Mouse (Mus musculus): ENCODE measurements around the gene Atg4b. TPM values are rescaled to one million over a fixed set of nuclear protein-coding genes. Genes with fewer than 3 reads are reported as not detected.

Atg4b gene
- polyA plus RNA-seq (2012) = 4.0 and 4.6 TPM in 2 replicates

GRCm38 (mm10) chr1:93751290-93751689 is at the start of gene Atg4b:
Gene Atg4b (plus strand): TSS chr1:93751500.
- Histone ChIP-seq H3K9me3 (ENCODE audit: control insufficient read depth, low read length) (no peaks in the 10 kb centered on the region), H3K4me1 (ENCODE audit: control insufficient read depth) (peaks cover 38% of the 10 kb centered on the region), H3K4me3 (replicated peaks) (no peak within 1 kb of the TSS), H3K36me3 (ENCODE audit: control insufficient read depth) (peaks cover 28% of the 10 kb centered on the region), H3K27me3 (ENCODE audit: control insufficient read depth) (peaks cover 7% of the 10 kb centered on the region)
- no peak for TF ChIP-seq GATA1 (IDR thresholded peaks at IDR 0.05; ENCODE audit: low read length)
- TF ChIP-seq TAL1 (IDR thresholded peaks at IDR 0.05; ENCODE audit: low read length) = no peak

GRCm38 (mm10) chr1:93702106-93702505 is 49.2 kb upstream of the Atg4b start:
- Histone ChIP-seq H3K9me3 (ENCODE audit: control insufficient read depth, low read length) (no peaks in the 10 kb centered on the region), H3K27me3 (ENCODE audit: control insufficient read depth) (no peaks in the 10 kb centered on the region), H3K4me1 (ENCODE audit: control insufficient read depth) (no peaks in the 10 kb centered on the region), H3K4me3 (replicated peaks) (no peak overlapping the region), H3K36me3 (ENCODE audit: control insufficient read depth) (peaks cover 15% of the 10 kb centered on the region)
- TF ChIP-seq TAL1 (IDR thresholded peaks at IDR 0.05; ENCODE audit: low read length) (no peak), GATA1 (IDR thresholded peaks at IDR 0.05; ENCODE audit: low read length) (no peak)

GRCm38 (mm10) chr1:93703472-93704048 is 47.7 kb upstream of the Atg4b start:
- Histone ChIP-seq H3K4me3 (replicated peaks) (no peak overlapping the region), H3K36me3 (ENCODE audit: control insufficient read depth) (peaks cover 15% of the 10 kb centered on the region), H3K9me3 (ENCODE audit: control insufficient read depth, low read length) (no peaks in the 10 kb centered on the region), H3K4me1 (ENCODE audit: control insufficient read depth) (no peaks in the 10 kb centered on the region), H3K27me3 (ENCODE audit: control insufficient read depth) (no peaks in the 10 kb centered on the region)
- TF ChIP-seq GATA1 (IDR thresholded peaks at IDR 0.05; ENCODE audit: low read length) = no peak
- no peak for TF ChIP-seq TAL1 (IDR thresholded peaks at IDR 0.05; ENCODE audit: low read length)

GRCm38 (mm10) chr1:93704341-93704740 is 47.0 kb upstream of the Atg4b start:
- H3K4me3 ChIP-seq (replicated peaks) = no peak overlapping the region
- no peaks in the 10 kb centered on the region for H3K27me3 ChIP-seq (ENCODE audit: control insufficient read depth)
- TF ChIP-seq GATA1 (IDR thresholded peaks at IDR 0.05; ENCODE audit: low read length) (no peak), TAL1 (IDR thresholded peaks at IDR 0.05; ENCODE audit: low read length) (no peak)
- H3K9me3 ChIP-seq (ENCODE audit: control insufficient read depth, low read length) = no peaks in the 10 kb centered on the region
- H3K36me3 ChIP-seq (ENCODE audit: control insufficient read depth) = peaks cover 15% of the 10 kb centered on the region
- H3K4me1 ChIP-seq (ENCODE audit: control insufficient read depth) = no peaks in the 10 kb centered on the region

GRCm38 (mm10) chr1:93705389-93705788 is 45.9 kb upstream of the Atg4b start:
- H3K27me3 ChIP-seq (ENCODE audit: control insufficient read depth) = no peaks in the 10 kb centered on the region
- TF ChIP-seq TAL1 (IDR thresholded peaks at IDR 0.05; ENCODE audit: low read length) = no peak
- no peak for TF ChIP-seq GATA1 (IDR thresholded peaks at IDR 0.05; ENCODE audit: low read length)
- H3K36me3 ChIP-seq (ENCODE audit: control insufficient read depth) = peaks cover 15% of the 10 kb centered on the region
- no peaks in the 10 kb centered on the region for H3K4me1 ChIP-seq (ENCODE audit: control insufficient read depth)
- no peak overlapping the region for H3K4me3 ChIP-seq (replicated peaks)
- H3K9me3 ChIP-seq (ENCODE audit: control insufficient read depth, low read length) = no peaks in the 10 kb centered on the region

- Histone ChIP-seq H3K4me3 (replicated peaks) (no peak overlapping the region), H3K36me3 (ENCODE audit: control insufficient read depth) (peaks cover 34% of the 10 kb centered on the region), H3K27me3 (ENCODE audit: control insufficient read depth) (no peaks in the 10 kb centered on the region), H3K9me3 (ENCODE audit: control insufficient read depth, low read length) (no peaks in the 10 kb centered on the region), H3K4me1 (ENCODE audit: control insufficient read depth) (no peaks in the 10 kb centered on the region)
- TF ChIP-seq GATA1 (IDR thresholded peaks at IDR 0.05; ENCODE audit: low read length) = no peak
These were observed 35.1 kb upstream of the Atg4b start for GRCm38 (mm10) chr1:93716166-93716565.

- no peaks in the 10 kb centered on the region for H3K27me3 ChIP-seq (ENCODE audit: control insufficient read depth)
- TF ChIP-seq TAL1 (IDR thresholded peaks at IDR 0.05; ENCODE audit: low read length) (no peak), GATA1 (IDR thresholded peaks at IDR 0.05; ENCODE audit: low read length) (no peak)
- H3K36me3 ChIP-seq (ENCODE audit: control insufficient read depth) = peaks cover 26% of the 10 kb centered on the region
- no peaks in the 10 kb centered on the region for H3K9me3 ChIP-seq (ENCODE audit: control insufficient read depth, low read length)
- no peaks in the 10 kb centered on the region for H3K4me1 ChIP-seq (ENCODE audit: control insufficient read depth)
- H3K4me3 ChIP-seq (replicated peaks) = no peak overlapping the region
These were observed 29.7 kb upstream of the Atg4b start for GRCm38 (mm10) chr1:93721557-93721956.

- H3K36me3 ChIP-seq (ENCODE audit: control insufficient read depth) = peaks cover 22% of the 10 kb centered on the region
- H3K4me3 ChIP-seq (replicated peaks) = no peak overlapping the region
- H3K9me3 ChIP-seq (ENCODE audit: control insufficient read depth, low read length) = no peaks in the 10 kb centered on the region
- TF ChIP-seq GATA1 (IDR thresholded peaks at IDR 0.05; ENCODE audit: low read length) (no peak), TAL1 (IDR thresholded peaks at IDR 0.05; ENCODE audit: low read length) (no peak)
- H3K27me3 ChIP-seq (ENCODE audit: control insufficient read depth) = no peaks in the 10 kb centered on the region
- H3K4me1 ChIP-seq (ENCODE audit: control insufficient read depth) = peaks cover 3% of the 10 kb centered on the region
These were observed 26.7 kb upstream of the Atg4b start for GRCm38 (mm10) chr1:93724623-93725022.

GRCm38 (mm10) chr1:93725665-93726064 is 25.6 kb upstream of the Atg4b start:
- H3K9me3 ChIP-seq (ENCODE audit: control insufficient read depth, low read length) = no peaks in the 10 kb centered on the region
- no peak overlapping the region for H3K4me3 ChIP-seq (replicated peaks)
- no peaks in the 10 kb centered on the region for H3K27me3 ChIP-seq (ENCODE audit: control insufficient read depth)
- H3K36me3 ChIP-seq (ENCODE audit: control insufficient read depth) = peaks cover 18% of the 10 kb centered on the region
- peaks cover 6% of the 10 kb centered on the region for H3K4me1 ChIP-seq (ENCODE audit: control insufficient read depth)
- TF ChIP-seq GATA1 (IDR thresholded peaks at IDR 0.05; ENCODE audit: low read length) = no peak
- no peak for TF ChIP-seq TAL1 (IDR thresholded peaks at IDR 0.05; ENCODE audit: low read length)

GRCm38 (mm10) chr1:93726116-93726515 is 25.2 kb upstream of the Atg4b start:
- Histone ChIP-seq H3K36me3 (ENCODE audit: control insufficient read depth) (peaks cover 17% of the 10 kb centered on the region), H3K27me3 (ENCODE audit: control insufficient read depth) (no peaks in the 10 kb centered on the region), H3K4me3 (replicated peaks) (no peak overlapping the region), H3K9me3 (ENCODE audit: control insufficient read depth, low read length) (no peaks in the 10 kb centered on the region), H3K4me1 (ENCODE audit: control insufficient read depth) (peaks cover 7% of the 10 kb centered on the region)
- TF ChIP-seq TAL1 (IDR thresholded peaks at IDR 0.05; ENCODE audit: low read length) = no peak
- TF ChIP-seq GATA1 (IDR thresholded peaks at IDR 0.05; ENCODE audit: low read length) = no peak
